21 mouse cellular contexts compared by ENCODE assay signal in genomic region chr8:30924656-30925055, GRCm38 (mm10).
DNase-seq lines count a peak whose midpoint lies in the region; ATAC-seq lines count a peak whose summit lies in the region.
"Had no signal": no experiment of that assay in that cellular context is flagged by ENCODE, and none has a peak within 500 bp of the region (broad histone marks: within the 10 kb centered on the region; RNA-seq: fewer than 3 reads in every experiment).

No protein-coding gene starts in this region.

- no peak overlapping the region for H3K27ac ChIP-seq in heart, embryonic 11.5 days (ENCODE audit: low read depth, low read length)
- H3K27ac ChIP-seq in forebrain, embryonic 14.5 days (ENCODE audit: low read depth, low read length) = peak overlapping the region; percentile 78
- H3K27ac ChIP-seq in hindbrain, embryonic 15.5 days (replicated peaks) = peak overlapping the region; percentile 75
- peak overlapping the region; percentile 80 for H3K27ac ChIP-seq in midbrain, embryonic 16.5 days (ENCODE audit: low read length)
- H3K27ac ChIP-seq in kidney, embryonic 15.5 days = no peak overlapping the region
- H3K27ac ChIP-seq: embryonic facial prominence, embryonic 15.5 days; intestine, embryonic 15.5 days; limb, embryonic 12.5 days; liver, embryonic 13.5 days had no signal

- ATAC-seq in heart, embryonic 11.5 days (replicated peaks; ENCODE audit: insufficient number of reproducible peaks, low FRiP score, low TSS enrichment) = no peak
- ATAC-seq in forebrain, embryonic 14.5 days = peak; percentile 4; the same call in 1 of the 2 replicates
- no peak for ATAC-seq in hindbrain, embryonic 15.5 days (ENCODE audit: low FRiP score, low read depth)
- ATAC-seq in midbrain, embryonic 16.5 days = 0 out of 2 replicates have a peak, but pooled peaks have one; percentile 4
- ATAC-seq in kidney, embryonic 15.5 days (replicated peaks; ENCODE audit: low FRiP score) = no peak
- ATAC-seq: intestine, embryonic 15.5 days had no signal

- no peak overlapping the region for H3K4me3 ChIP-seq in heart, embryonic 11.5 days (ENCODE audit: low read depth, low read length)
- H3K4me3 ChIP-seq in forebrain, embryonic 14.5 days (ENCODE audit: low read depth, low read length) = no peak overlapping the region
- no peak overlapping the region for H3K4me3 ChIP-seq in hindbrain, embryonic 15.5 days
- no peak overlapping the region for H3K4me3 ChIP-seq in midbrain, embryonic 16.5 days (ENCODE audit: low read depth, low read length)
- no peak overlapping the region for H3K4me3 ChIP-seq in kidney, embryonic 15.5 days (replicated peaks)
- H3K4me3 ChIP-seq: intestine, embryonic 15.5 days; limb, embryonic 12.5 days; liver, embryonic 13.5 days had no signal

- H3K4me2 ChIP-seq in heart, embryonic 11.5 days = no peak overlapping the region
- peak overlapping the region; percentile 34; the same call in 1 of the 2 replicates for H3K4me2 ChIP-seq in forebrain, embryonic 14.5 days (ENCODE audit: low read length)
- H3K4me2 ChIP-seq in hindbrain, embryonic 15.5 days = no peak overlapping the region
- H3K4me2 ChIP-seq in midbrain, embryonic 16.5 days (ENCODE audit: low read length) = peak overlapping the region; percentile 36
- H3K4me2 ChIP-seq in kidney, embryonic 15.5 days = no peak overlapping the region
- H3K4me2 ChIP-seq: intestine, embryonic 15.5 days; liver, embryonic 13.5 days; lung, embryonic 14.5 days had no signal

- WGBS in heart, embryonic 11.5 days (ENCODE audit: insufficient replicate concordance) = 76% methylated on average over 6 of the region's 6 CpGs
- WGBS in forebrain, embryonic 14.5 days = 7% methylated on average over 6 of the region's 6 CpGs
- WGBS in hindbrain, embryonic 15.5 days = 50% methylated on average over 6 of the region's 6 CpGs
- WGBS in midbrain, embryonic 16.5 days = 23% methylated on average over 6 of the region's 6 CpGs
- 68% methylated on average over 6 of the region's 6 CpGs for WGBS in kidney, embryonic 15.5 days

- no peak overlapping the region for H3K9ac ChIP-seq in heart, embryonic 11.5 days (ENCODE audit: low read depth, low read length)
- H3K9ac ChIP-seq in forebrain, embryonic 14.5 days (ENCODE audit: low read length) = 0 out of 2 replicates have a peak overlapping the region, but pooled peaks have one; percentile 1
- no peak overlapping the region for H3K9ac ChIP-seq in hindbrain, embryonic 15.5 days
- H3K9ac ChIP-seq in midbrain, embryonic 16.5 days (ENCODE audit: low read depth, low read length) = no peak overlapping the region; the same call in 1 of the 2 replicates
- no peak overlapping the region for H3K9ac ChIP-seq in kidney, embryonic 15.5 days
- H3K9ac ChIP-seq: embryonic facial prominence, embryonic 15.5 days; intestine, embryonic 15.5 days; limb, embryonic 12.5 days; liver, embryonic 13.5 days; lung, embryonic 14.5 days had no signal

- peak; percentile 45 for DNase-seq in heart, adult 11 months
- DNase-seq in forebrain, embryonic 14.5 days (ENCODE audit: low spot score) = no peak
- DNase-seq in adrenal gland, adult 8-10 months = no peak
- no peak for DNase-seq in testis, postnatal 10 days (ENCODE audit: low spot score)
- DNase-seq: adrenal gland, postnatal 25 days; cerebellum, adult 11 months; cerebellum, postnatal 14 days; gastrocnemius, postnatal 10 days; heart, adult 18-20 months; heart, postnatal 36 days; liver, embryonic 13.5 days; lung, embryonic 14.5 days; lung, postnatal 36 days; thymus, postnatal 25 days had no signal

- no peaks in the 10 kb centered on the region for H3K9me3 ChIP-seq in heart, embryonic 11.5 days (replicated peaks; ENCODE audit: control insufficient read depth, low read length)
- no peaks in the 10 kb centered on the region for H3K9me3 ChIP-seq in forebrain, embryonic 14.5 days (replicated peaks; ENCODE audit: control insufficient read depth, low read length)
- no peaks in the 10 kb centered on the region for H3K9me3 ChIP-seq in hindbrain, embryonic 15.5 days
- H3K9me3 ChIP-seq in midbrain, embryonic 16.5 days (replicated peaks; ENCODE audit: control insufficient read depth, low read length, poor library complexity, severe bottlenecking) = no peaks in the 10 kb centered on the region
- no peaks in the 10 kb centered on the region for H3K9me3 ChIP-seq in kidney, embryonic 15.5 days (replicated peaks)
- H3K9me3 ChIP-seq: embryonic facial prominence, embryonic 15.5 days; intestine, embryonic 15.5 days; limb, embryonic 12.5 days; liver, embryonic 13.5 days had no signal

- no peaks in the 10 kb centered on the region for H3K4me1 ChIP-seq in heart, embryonic 11.5 days (ENCODE audit: control insufficient read depth, insufficient read depth, low read length)
- H3K4me1 ChIP-seq in forebrain, embryonic 14.5 days (ENCODE audit: control insufficient read depth, insufficient read depth, low read length) = peaks cover 9% of the 10 kb centered on the region; the same call in 1 of the 2 replicates
- H3K4me1 ChIP-seq in hindbrain, embryonic 15.5 days (replicated peaks) = peaks cover 16% of the 10 kb centered on the region
- peaks cover 19% of the 10 kb centered on the region for H3K4me1 ChIP-seq in midbrain, embryonic 16.5 days (ENCODE audit: control insufficient read depth, insufficient read depth, low read length)
- H3K4me1 ChIP-seq in kidney, embryonic 15.5 days = 0 out of 2 replicates have a peak, but pooled peaks cover 2% of the 10 kb centered on the region
- H3K4me1 ChIP-seq: intestine, embryonic 15.5 days; limb, embryonic 12.5 days; liver, embryonic 13.5 days had no signal

- H3K36me3 ChIP-seq in heart, embryonic 11.5 days (ENCODE audit: control insufficient read depth, insufficient read depth, low read length) = no peaks in the 10 kb centered on the region
- no peaks in the 10 kb centered on the region for H3K36me3 ChIP-seq in forebrain, embryonic 14.5 days (ENCODE audit: control insufficient read depth, insufficient read depth, low read length)
- H3K36me3 ChIP-seq in hindbrain, embryonic 15.5 days = no peaks in the 10 kb centered on the region
- H3K36me3 ChIP-seq in midbrain, embryonic 16.5 days (ENCODE audit: control insufficient read depth, insufficient read depth, low read length) = no peaks in the 10 kb centered on the region
- H3K36me3 ChIP-seq in kidney, embryonic 15.5 days = no peaks in the 10 kb centered on the region
- H3K36me3 ChIP-seq: embryonic facial prominence, embryonic 15.5 days; intestine, embryonic 15.5 days; limb, embryonic 12.5 days; liver, embryonic 13.5 days had no signal

- no peaks in the 10 kb centered on the region for H3K27me3 ChIP-seq in heart, embryonic 11.5 days (ENCODE audit: control insufficient read depth, insufficient read depth, low read length)
- H3K27me3 ChIP-seq in forebrain, embryonic 14.5 days (replicated peaks; ENCODE audit: control insufficient read depth, insufficient read depth, low read length) = no peaks in the 10 kb centered on the region
- no peaks in the 10 kb centered on the region for H3K27me3 ChIP-seq in hindbrain, embryonic 15.5 days
- no peaks in the 10 kb centered on the region for H3K27me3 ChIP-seq in midbrain, embryonic 16.5 days (ENCODE audit: control insufficient read depth, insufficient read depth, low read depth, low read length)
- H3K27me3 ChIP-seq in kidney, embryonic 15.5 days = no peaks in the 10 kb centered on the region
- H3K27me3 ChIP-seq: intestine, embryonic 15.5 days; liver, embryonic 13.5 days had no signal

Comparison
In these comparisons a context has a peak if more than half of its experiments do, and no peak if none do; other contexts are left out.
1. ATAC-seq: peak in forebrain, embryonic 14.5 days (single experiment) and midbrain, embryonic 16.5 days (single experiment); none in heart, embryonic 11.5 days (single experiment), hindbrain, embryonic 15.5 days (single experiment) and kidney, embryonic 15.5 days (single experiment).
2. H3K27ac ChIP-seq: peak in forebrain, embryonic 14.5 days (single experiment), hindbrain, embryonic 15.5 days (single experiment) and midbrain, embryonic 16.5 days (single experiment); none in heart, embryonic 11.5 days (single experiment) and kidney, embryonic 15.5 days (single experiment).
3. H3K4me2 ChIP-seq: peak in forebrain, embryonic 14.5 days (single experiment) and midbrain, embryonic 16.5 days (single experiment); none in heart, embryonic 11.5 days (single experiment), hindbrain, embryonic 15.5 days (single experiment) and kidney, embryonic 15.5 days (single experiment).